Mouse (Mus musculus) heart, embryonic 11.5 days (tissue): Measurements from ENCODE around the gene Cib1. TPM values are rescaled to one million over a fixed set of nuclear protein-coding genes. Genes with fewer than 3 reads are reported as not detected.

Source experiments
- ATAC-seq: fragments of 200-750 bp; cut with Nextera tagmentation; replicated peaks from 2 replicates; pipeline ENCODE4 v1.8.0; 2017; ENCODE audit warnings: moderate library complexity; ENCODE audit not compliant: insufficient number of reproducible peaks, low FRiP score, low TSS enrichment
- H3K27ac ChIP-seq: fragments of 300-500 bp; sonication (generic); 2 replicates; pipeline ENCODE4 v1.5.1; 2014; ENCODE audit warnings: mild to moderate bottlenecking, low read depth, low read length
- H3K27me3 ChIP-seq: fragments of 300-500 bp; sonication (generic); 2 replicates; pipeline ENCODE4 v1.6.1; 2014; ENCODE audit warnings: mild to moderate bottlenecking, low read length, mixed read lengths; ENCODE audit not compliant: control insufficient read depth, insufficient read depth
- H3K36me3 ChIP-seq: fragments of 300-500 bp; sonication (generic); 2 replicates; pipeline ENCODE4 v1.6.1; 2014; ENCODE audit warnings: mild to moderate bottlenecking, low read length, moderate library complexity, mixed read lengths; ENCODE audit not compliant: control insufficient read depth, insufficient read depth
- H3K4me1 ChIP-seq: fragments of 300-500 bp; sonication (generic); 2 replicates; pipeline ENCODE4 v1.6.1; 2014; ENCODE audit warnings: low read length; ENCODE audit not compliant: control insufficient read depth, insufficient read depth
- H3K4me2 ChIP-seq: fragments of 300-500 bp; sonication (generic); 2 replicates; pipeline ENCODE4 v1.6.1; 2014; ENCODE audit warnings: mild to moderate bottlenecking, moderate library complexity
- H3K4me3 ChIP-seq: fragments of 300-500 bp; sonication (generic); 2 replicates; pipeline ENCODE4 v1.5.1; 2014; ENCODE audit warnings: low read depth, low read length
- H3K9ac ChIP-seq: fragments of 300-500 bp; sonication (generic); 2 replicates; pipeline ENCODE4 v1.6.1; 2014; ENCODE audit warnings: mild to moderate bottlenecking, low read depth, low read length, moderate library complexity
- H3K9me3 ChIP-seq: fragments of 300-500 bp; sonication (generic); replicated peaks from 2 replicates; pipeline ENCODE4 v1.6.1; 2016; ENCODE audit warnings: low read length; ENCODE audit not compliant: control insufficient read depth
- whole genome bisulfite sequencing: fragments of 180-500 bp; shearing (Covaris S2); extraction: QIAGEN DNeasy Blood & Tissue Kit; methylation state at CpG from one replicate; pipeline ENCODE4 v1.1.7; 2014; ENCODE audit not compliant: insufficient replicate concordance; 5-methylcytosine and 5-hydroxymethylcytosine counted together
- polyA plus RNA-seq: library from polyadenylated mRNA; unstranded; fragments of >200 nt; fragmentation: Nextera tagmentation; extraction: Ambion mirVana; gene quantifications from 2 replicates; pipeline ENCODE4 v1.2.1, GENCODE M21; 2014

Gene Cib1
- polyA plus RNA-seq, 1 experiment from 2014 or later, result 53.8 TPM

DNA sequence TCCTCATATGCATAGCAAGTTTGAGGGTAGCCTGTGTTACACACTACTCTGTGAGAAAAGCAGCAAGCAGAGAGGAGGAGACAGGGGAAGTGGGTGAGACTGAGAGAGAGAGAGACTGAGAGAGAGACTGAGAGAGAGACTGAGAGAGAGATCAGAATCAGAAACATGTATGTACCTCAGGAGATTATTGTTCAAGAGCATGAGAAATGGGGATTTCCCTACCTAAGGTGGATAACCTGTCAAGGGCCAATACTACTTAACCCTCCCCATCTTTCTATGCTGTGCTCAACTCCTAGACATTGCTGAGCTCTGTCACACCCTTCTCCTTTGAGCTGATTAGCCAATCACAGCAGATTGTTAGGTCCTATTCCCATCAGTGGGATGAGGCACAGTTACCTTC is 50.5 kb downstream of the Cib1 start:
- H3K9ac ChIP-seq, result no peak overlapping the region
- peaks cover 14% of the 10 kb centered on the region for H3K4me1 ChIP-seq

DNA sequence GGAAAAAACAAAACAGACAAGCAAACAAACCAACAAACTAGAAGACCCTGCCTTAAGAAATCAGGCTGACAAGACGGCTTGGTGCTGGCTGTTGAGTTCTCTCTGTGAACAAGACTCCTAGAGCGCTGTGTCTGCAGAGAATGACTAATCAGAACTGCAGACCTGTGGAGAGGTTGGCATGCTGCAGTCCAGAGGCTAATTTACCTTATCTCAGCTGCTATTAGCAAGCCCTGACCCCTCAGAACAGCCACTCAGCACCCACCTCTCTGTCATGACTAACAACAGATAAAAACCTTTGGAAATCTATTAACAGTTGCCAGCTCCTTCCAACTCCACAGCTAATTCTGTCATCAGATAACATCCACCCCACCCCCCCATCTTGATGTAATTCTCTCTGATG is 51.5 kb downstream of the Cib1 start:
- Histone ChIP-seq H3K27me3 (peaks cover 5% of the 10 kb centered on the region; the same call in 1 of the 2 replicates), H3K4me2 (0 out of 2 replicates have a peak overlapping the region, but pooled peaks have one; percentile 19), H3K4me3 (no peak overlapping the region), H3K4me1 (peaks cover 14% of the 10 kb centered on the region), H3K36me3 (no peaks in the 10 kb centered on the region), H3K27ac (0 out of 2 replicates have a peak overlapping the region, but pooled peaks have one; percentile 15), H3K9me3 (no peaks in the 10 kb centered on the region), H3K9ac (no peak overlapping the region)
- no peak for ATAC-seq
- WGBS, result 19% methylated on average over 2 of the region's 2 CpGs

More for the DNA sequence above, 50.5 kb downstream of the Cib1 start:
- ATAC-seq, result no peak
- Histone ChIP-seq H3K4me3 (no peak overlapping the region), H3K9me3 (no peaks in the 10 kb centered on the region), H3K4me2 (no peak overlapping the region), H3K36me3 (no peaks in the 10 kb centered on the region), H3K27ac (no peak overlapping the region), H3K27me3 (0 out of 2 replicates have a peak, but pooled peaks cover 2% of the 10 kb centered on the region)

DNA sequence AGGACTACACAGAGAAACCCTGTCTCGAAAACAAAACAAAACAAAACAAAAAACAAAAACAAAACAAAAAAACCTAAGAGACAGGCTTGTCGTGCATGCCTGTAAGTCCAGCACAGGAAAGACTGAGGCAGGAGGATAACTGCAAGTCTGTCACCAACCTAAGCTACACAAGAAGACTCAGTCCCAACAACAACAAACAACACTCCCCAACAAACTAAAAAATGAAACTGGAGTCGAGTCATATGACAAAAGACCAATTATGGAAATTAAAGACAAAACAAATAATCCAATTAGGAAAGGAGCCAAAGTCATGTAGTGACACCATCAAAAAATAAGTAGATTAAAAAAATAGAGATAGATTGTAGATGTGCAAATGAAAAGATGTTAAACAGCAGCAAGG is 52.4 kb downstream of the Cib1 start:
- H3K4me1 ChIP-seq, result peaks cover 9% of the 10 kb centered on the region
- no peak overlapping the region for H3K4me3 ChIP-seq
- H3K4me2 ChIP-seq, result no peak overlapping the region
- ATAC-seq, result no peak
- no peaks in the 10 kb centered on the region for H3K9me3 ChIP-seq
- no peaks in the 10 kb centered on the region for H3K36me3 ChIP-seq
- peaks cover 5% of the 10 kb centered on the region; the same call in 1 of the 2 replicates for H3K27me3 ChIP-seq
- no peak overlapping the region for H3K9ac ChIP-seq
- H3K27ac ChIP-seq, result no peak overlapping the region
- 79% methylated on average over 3 of the region's 3 CpGs for WGBS

DNA sequence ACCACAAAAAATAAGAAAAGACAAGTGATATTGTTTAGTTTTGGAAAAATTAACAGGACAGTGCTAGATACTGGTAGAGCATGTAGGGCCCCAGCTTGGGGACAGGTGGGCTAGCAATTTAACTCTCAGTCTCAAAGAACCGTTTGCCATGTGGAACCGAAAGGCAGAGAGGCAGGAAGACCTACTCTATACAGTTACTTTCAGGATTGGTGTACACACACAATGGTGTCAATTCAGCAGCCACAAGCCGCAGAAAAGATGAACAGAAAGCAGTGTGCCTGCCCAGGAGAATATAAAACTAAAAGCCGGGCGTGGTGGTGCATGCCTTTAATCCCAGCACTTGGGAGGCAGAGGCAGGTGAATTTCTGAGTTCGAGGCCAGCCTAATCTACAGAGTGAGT is 52.8 kb downstream of the Cib1 start:
- ATAC-seq, result no peak
- peaks cover 5% of the 10 kb centered on the region; the same call in 1 of the 2 replicates for H3K27me3 ChIP-seq
- H3K9ac ChIP-seq, result no peak overlapping the region
- H3K4me1 ChIP-seq, result peaks cover 9% of the 10 kb centered on the region
- H3K9me3 ChIP-seq, result no peaks in the 10 kb centered on the region
- no peak overlapping the region for H3K27ac ChIP-seq
- no peak overlapping the region for H3K4me3 ChIP-seq
- WGBS, result 85% methylated on average over 6 of the region's 6 CpGs
- no peak overlapping the region for H3K4me2 ChIP-seq
- H3K36me3 ChIP-seq, result no peaks in the 10 kb centered on the region

DNA sequence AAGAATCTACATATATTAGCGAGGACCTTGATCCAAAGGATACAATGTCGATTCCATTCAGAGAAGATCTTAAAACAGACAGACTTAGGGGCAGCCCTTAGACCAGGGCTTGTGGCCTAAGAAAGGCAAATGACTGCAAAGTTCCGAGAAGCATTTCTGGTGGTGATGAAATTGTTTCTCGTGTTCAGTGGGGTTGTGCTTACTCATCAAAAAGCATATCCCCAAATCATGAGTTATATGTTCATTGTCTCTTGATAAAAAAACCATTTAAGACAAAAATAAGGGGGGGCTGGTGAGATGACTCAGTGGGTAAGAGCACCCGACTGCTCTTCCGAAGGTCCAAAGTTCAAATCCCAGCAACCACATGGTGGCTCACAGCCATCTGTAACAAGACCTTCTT is 53.3 kb downstream of the Cib1 start:
- H3K36me3 ChIP-seq, result no peaks in the 10 kb centered on the region
- H3K4me1 ChIP-seq, result peaks cover 9% of the 10 kb centered on the region
- H3K27me3 ChIP-seq, result peaks cover 5% of the 10 kb centered on the region; the same call in 1 of the 2 replicates
- H3K4me3 ChIP-seq, result no peak overlapping the region
- WGBS, result 84% methylated on average over 6 of the region's 6 CpGs
- H3K9ac ChIP-seq, result no peak overlapping the region
- no peak overlapping the region for H3K4me2 ChIP-seq
- no peak overlapping the region for H3K27ac ChIP-seq
- no peaks in the 10 kb centered on the region for H3K9me3 ChIP-seq
- ATAC-seq, result no peak

DNA sequence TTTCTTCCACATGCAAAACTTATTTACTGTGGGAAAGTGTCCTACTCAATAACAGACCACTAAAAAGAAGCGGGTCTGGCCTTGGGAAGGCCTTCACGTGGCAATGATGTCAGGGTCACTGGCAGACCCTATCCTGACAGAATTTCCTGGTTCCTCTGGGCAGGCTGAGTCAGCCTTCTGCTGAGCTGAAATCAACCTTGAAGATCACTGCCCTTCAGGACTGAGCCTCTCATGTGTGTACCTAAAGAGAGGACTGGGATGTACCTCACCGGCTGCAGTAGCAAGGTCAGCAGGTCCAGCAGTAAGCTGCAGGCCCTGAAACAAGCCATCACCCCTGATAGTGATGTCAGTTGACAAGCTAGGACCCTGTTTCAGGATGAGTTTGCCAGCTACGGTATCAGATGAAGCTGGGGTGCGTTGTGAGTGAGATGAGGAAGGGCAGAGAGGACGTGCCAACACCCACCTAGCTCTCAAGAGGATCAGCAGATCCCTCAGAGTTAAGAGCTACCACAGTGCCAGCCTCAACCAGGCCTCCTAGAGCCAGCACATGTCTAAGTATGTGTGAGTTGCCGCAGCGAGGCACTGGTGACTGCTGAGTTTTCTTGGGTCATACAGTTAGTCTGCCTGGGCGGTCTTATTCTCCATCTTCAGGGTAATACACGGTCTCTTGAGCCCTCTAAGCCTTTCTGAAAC is 54.4 kb downstream of the Cib1 start:
- WGBS, result 70% methylated on average over 10 of the region's 10 CpGs

GRCm38 (mm10) chr7:80177438-80177837 is 55.2 kb downstream of the Cib1 start:
- H3K36me3 ChIP-seq, result no peaks in the 10 kb centered on the region
- no peak overlapping the region for H3K9ac ChIP-seq
- H3K4me2 ChIP-seq, result no peak overlapping the region
- H3K27me3 ChIP-seq, result peaks cover 3% of the 10 kb centered on the region
- no peak for ATAC-seq
- WGBS, result 90% methylated on average over 3 of the region's 3 CpGs
- no peak overlapping the region for H3K4me3 ChIP-seq
- no peak overlapping the region for H3K27ac ChIP-seq
- peaks cover 9% of the 10 kb centered on the region for H3K4me1 ChIP-seq
- H3K9me3 ChIP-seq, result no peaks in the 10 kb centered on the region

More for the DNA sequence above, 54.4 kb downstream of the Cib1 start:
- Histone ChIP-seq H3K27me3 (peaks cover 4% of the 10 kb centered on the region; the same call in 1 of the 2 replicates), H3K4me2 (no peak overlapping the region), H3K4me1 (peaks cover 9% of the 10 kb centered on the region), H3K36me3 (no peaks in the 10 kb centered on the region), H3K9me3 (no peaks in the 10 kb centered on the region), H3K9ac (no peak overlapping the region), H3K27ac (no peak overlapping the region), H3K4me3 (no peak overlapping the region)
- no peak for ATAC-seq
